Mouse (Mus musculus) lung, embryonic 14.5 days (tissue): ENCODE data around the gene Prkag2. TPM values are rescaled to one million over a fixed set of nuclear protein-coding genes. Genes with fewer than 3 reads are reported as not detected.

Experiments used
- ATAC-seq: fragments of 200-750 bp; cut with Nextera tagmentation; 2 replicates; pipeline ENCODE4 v1.8.0; 2017; ENCODE audit warnings: mild to moderate bottlenecking, moderate TSS enrichment, moderate library complexity; ENCODE audit not compliant: insufficient read depth
- DNase-seq: peaks from one replicate; pipeline ENCODE4 v3.0.0-alpha.2; 2015
- H3K27ac ChIP-seq: fragments of 300-500 bp; sonication (generic); 2 replicates; pipeline ENCODE4 v1.5.1; 2014; ENCODE audit warnings: low read depth, mild to moderate bottlenecking, moderate library complexity
- H3K27me3 ChIP-seq: fragments of 300-500 bp; sonication (generic); 2 replicates; pipeline ENCODE4 v1.6.1; 2014; ENCODE audit warnings: low read length, control low read depth; ENCODE audit not compliant: insufficient read depth
- H3K36me3 ChIP-seq: fragments of 300-500 bp; sonication (generic); 2 replicates; pipeline ENCODE4 v1.6.1; 2014; ENCODE audit warnings: control low read depth; ENCODE audit not compliant: insufficient read depth
- H3K4me1 ChIP-seq: fragments of 300-500 bp; sonication (generic); 2 replicates; pipeline ENCODE4 v1.6.1; 2014; ENCODE audit warnings: antibody characterized with exemption, control low read depth; ENCODE audit not compliant: insufficient read depth
- H3K4me2 ChIP-seq: fragments of 300-500 bp; sonication (generic); 2 replicates; pipeline ENCODE4 v1.6.1; 2014; ENCODE audit warnings: mild to moderate bottlenecking
- H3K4me3 ChIP-seq: fragments of 300-500 bp; sonication (generic); 2 replicates; pipeline ENCODE4 v1.5.1; 2014; ENCODE audit warnings: low read depth, low read length
- H3K9ac ChIP-seq: fragments of 300-500 bp; sonication (generic); 2 replicates; pipeline ENCODE4 v1.6.1; 2014
- H3K9me3 ChIP-seq: fragments of 300-500 bp; sonication (generic); 2 replicates; pipeline ENCODE4 v1.6.1; 2016; ENCODE audit warnings: low read depth, low read length, control low read depth
- CTCF ChIP-seq: IDR thresholded peaks from 2 replicates; pipeline ENCODE4 v1.5.1; 2016; ENCODE audit warnings: antibody characterized with exemption, low read depth
- WGBS: fragments of 180-500 bp; shearing (Covaris S2); extraction: QIAGEN DNeasy Blood & Tissue Kit; methylation state at CpG from one replicate; pipeline ENCODE4 v1.1.7; 2014; 5-methylcytosine and 5-hydroxymethylcytosine counted together
- polyA plus RNA-seq: library from polyadenylated mRNA; unstranded; fragments of >200 nt; fragmentation: Nextera tagmentation; extraction: Ambion mirVana; gene quantifications from 2 replicates; pipeline ENCODE4 v1.2.1, GENCODE M21; 2014

Prkag2 gene
- 25.6 and 29.1 TPM in 2 replicates for polyA plus RNA-seq

DNA sequence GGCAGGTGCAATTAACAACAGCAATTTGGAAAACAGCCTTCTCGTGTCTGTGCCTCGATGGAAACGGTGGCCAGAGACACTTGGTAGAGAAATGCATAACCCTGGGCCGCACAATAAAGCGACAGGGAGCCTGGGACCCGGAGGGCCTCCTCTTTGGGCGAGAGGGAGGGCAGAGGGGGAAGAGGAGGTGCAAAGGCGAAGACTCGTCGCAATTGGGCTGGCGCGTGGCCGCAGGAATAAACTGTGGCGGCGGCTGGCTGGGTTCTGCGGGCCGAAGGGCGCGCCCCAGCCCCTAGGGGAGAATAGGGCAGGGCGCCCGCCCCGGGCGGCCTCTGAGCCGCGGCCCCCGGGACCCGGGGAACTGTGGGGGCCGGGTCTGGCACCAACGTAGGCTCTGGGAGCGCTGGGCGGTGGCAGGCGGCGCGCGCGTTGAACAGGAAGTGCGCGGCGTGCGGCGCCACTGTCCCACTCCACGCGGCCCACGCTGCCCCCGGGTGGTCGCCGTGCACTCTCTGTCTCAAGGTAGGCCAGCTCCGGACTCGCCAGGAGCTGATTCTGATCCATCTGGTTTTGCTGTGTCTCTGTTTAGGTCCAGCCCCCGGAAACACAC lies at the start of gene Prkag2:
Prkag2 (minus strand) TSS at position 127 of the 610 bp plus-strand sequence.
- no peaks in the 10 kb centered on the region for H3K36me3 ChIP-seq
- H3K9me3 ChIP-seq: no peaks in the 10 kb centered on the region
- peak within 1 kb of the TSS; percentile 79 for H3K4me2 ChIP-seq
- no peaks in the 10 kb centered on the region for H3K4me1 ChIP-seq
- peak within 1 kb of the TSS; percentile 60 for H3K9ac ChIP-seq
- under 1% methylated on average over 48 of the region's 50 CpGs for WGBS
- ATAC-seq (peak; percentile 60), DNase-seq (peak; percentile 64)
- H3K27me3 ChIP-seq: peaks cover 20% of the 10 kb centered on the region; the same call in 1 of the 2 replicates
- peak within 1 kb of the TSS; percentile 51 for H3K4me3 ChIP-seq
- no peak within 1 kb of the TSS for H3K27ac ChIP-seq
- TF ChIP-seq CTCF: no peak

DNA sequence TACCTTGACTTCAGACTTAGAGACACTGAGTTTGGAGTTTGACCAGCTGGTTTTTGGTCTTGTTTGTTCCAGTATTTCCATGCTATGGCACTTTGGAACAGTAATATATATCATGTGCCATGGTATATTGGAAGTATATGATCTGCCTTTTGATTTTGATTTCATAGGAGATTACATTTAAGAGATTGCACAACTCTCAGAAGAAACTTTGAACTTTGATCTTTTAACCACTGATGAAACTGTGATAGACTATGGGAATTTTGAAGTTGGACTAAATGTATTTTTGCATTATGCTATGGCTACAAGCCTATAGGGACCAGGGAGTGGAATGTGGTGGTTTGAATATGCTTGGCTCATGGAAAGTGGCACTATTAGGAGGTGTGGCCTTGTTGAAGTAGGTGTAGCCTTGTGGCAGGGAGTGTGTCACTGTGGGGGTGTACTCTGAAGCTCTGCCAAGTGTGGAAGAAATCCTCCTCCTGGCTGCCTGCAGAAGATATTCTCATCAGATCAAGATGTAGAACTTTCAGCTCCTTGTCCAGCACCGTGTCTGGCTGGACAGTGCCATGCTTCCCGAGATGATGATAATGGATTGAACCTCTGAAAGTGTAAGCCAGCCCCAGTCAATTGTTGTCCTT lies 49.0 kb upstream of the Prkag2 start:
- no peak for DNase-seq
- no peak overlapping the region for H3K4me2 ChIP-seq
- no peak for TF ChIP-seq CTCF
- no peak overlapping the region for H3K9ac ChIP-seq
- no peaks in the 10 kb centered on the region for H3K4me1 ChIP-seq
- H3K9me3 ChIP-seq: no peaks in the 10 kb centered on the region
- H3K27ac ChIP-seq: no peak overlapping the region
- H3K27me3 ChIP-seq: no peaks in the 10 kb centered on the region
- WGBS: 62% methylated on average over 2 of the region's 2 CpGs
- no peak for ATAC-seq
- no peak overlapping the region for H3K4me3 ChIP-seq
- no peaks in the 10 kb centered on the region for H3K36me3 ChIP-seq

DNA sequence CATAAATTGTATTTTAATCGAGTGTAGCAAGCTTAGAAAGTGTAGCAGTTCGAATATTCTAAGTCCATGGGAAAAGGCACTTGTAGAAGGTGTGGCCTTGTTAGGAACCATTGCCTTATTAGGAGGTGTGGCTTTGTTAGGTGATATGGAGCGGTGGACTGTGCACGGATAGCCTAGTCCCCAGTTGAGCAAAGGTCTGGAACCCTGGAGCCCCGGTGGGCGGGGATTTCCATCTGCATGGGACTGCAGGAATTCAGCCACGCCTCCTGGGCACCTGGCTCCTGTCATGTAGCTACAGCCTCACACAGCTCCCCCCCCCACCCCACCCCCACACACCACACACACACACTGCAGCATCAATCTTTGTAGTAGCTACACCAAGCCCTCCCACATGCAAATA lies 46.3 kb upstream of the Prkag2 start:
- H3K27ac ChIP-seq: no peak overlapping the region
- H3K4me3 ChIP-seq: no peak overlapping the region
- 76% methylated on average over 7 of the region's 7 CpGs for whole genome bisulfite sequencing
- ATAC-seq (no peak), DNase-seq (no peak)
- H3K9ac ChIP-seq: no peak overlapping the region
- no peak for TF ChIP-seq CTCF
- no peaks in the 10 kb centered on the region for H3K9me3 ChIP-seq
- no peak overlapping the region for H3K4me2 ChIP-seq
- H3K27me3 ChIP-seq: no peaks in the 10 kb centered on the region
- no peaks in the 10 kb centered on the region for H3K4me1 ChIP-seq
- H3K36me3 ChIP-seq: no peaks in the 10 kb centered on the region

DNA sequence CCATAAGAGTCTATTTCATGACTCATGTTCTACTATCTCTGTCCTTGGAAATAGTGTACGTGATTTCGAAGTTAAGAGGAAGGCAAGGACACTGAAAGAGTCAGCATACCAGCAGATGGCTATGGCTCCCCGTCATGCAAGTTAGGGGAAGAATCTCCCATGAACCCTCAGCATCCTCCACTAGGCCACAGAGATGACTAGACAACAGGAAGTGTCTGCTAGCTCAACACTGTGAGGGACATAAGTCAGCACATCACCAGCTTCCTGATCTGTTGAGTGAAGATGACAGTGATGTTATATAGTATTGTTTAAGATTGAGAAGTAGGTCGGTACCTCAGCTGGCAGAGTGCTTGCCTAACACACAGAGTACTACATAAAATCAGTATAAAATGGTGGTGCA lies 27.4 kb upstream of the Prkag2 start:
- no peak for DNase-seq
- H3K9me3 ChIP-seq: no peaks in the 10 kb centered on the region
- no peak for TF ChIP-seq CTCF
- H3K27me3 ChIP-seq: no peaks in the 10 kb centered on the region
- H3K36me3 ChIP-seq: no peaks in the 10 kb centered on the region
- WGBS: 81% methylated on average over 4 of the region's 4 CpGs
- no peak overlapping the region for H3K9ac ChIP-seq
- no peak overlapping the region for H3K27ac ChIP-seq
- ATAC-seq: no peak
- H3K4me2 ChIP-seq: no peak overlapping the region
- no peak overlapping the region for H3K4me3 ChIP-seq
- no peaks in the 10 kb centered on the region for H3K4me1 ChIP-seq

DNA sequence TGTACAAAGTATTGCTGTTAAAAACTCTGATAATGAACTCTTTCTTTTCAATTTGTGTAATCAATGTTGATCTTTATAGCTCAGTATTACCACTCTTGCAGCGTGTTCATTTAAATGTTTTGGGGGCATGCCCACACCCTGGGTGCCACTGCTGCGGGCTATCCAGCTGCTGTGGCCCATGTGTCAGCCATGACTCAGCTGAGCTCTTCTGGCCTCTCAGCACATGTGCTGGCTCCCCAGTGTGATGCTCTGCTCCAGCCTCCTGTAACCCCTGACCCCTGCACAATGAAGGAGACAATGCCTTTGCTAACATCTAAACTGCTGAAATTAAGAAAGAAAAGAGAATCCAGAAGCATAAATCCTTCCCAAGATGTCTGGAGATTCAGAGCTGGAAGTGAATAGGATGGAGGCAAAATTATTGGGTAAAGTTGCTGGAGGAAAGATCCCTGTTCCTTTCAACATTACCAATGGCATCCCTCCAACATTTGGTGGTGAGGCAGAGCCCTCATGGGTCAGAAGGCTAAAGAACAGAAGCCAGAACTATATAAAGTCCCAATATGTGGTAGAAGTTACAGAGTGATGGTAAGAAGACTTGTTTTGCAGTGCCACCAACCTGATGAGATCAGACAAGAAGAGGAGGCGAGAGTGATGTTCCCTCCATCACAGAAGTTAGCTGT lies 25.6 kb upstream of the Prkag2 start:
- TF ChIP-seq CTCF: no peak
- H3K9me3 ChIP-seq: no peaks in the 10 kb centered on the region
- 79% methylated on average over 3 of the region's 3 CpGs for WGBS
- H3K27ac ChIP-seq: no peak overlapping the region
- DNase-seq (no peak), ATAC-seq (no peak)
- no peak overlapping the region for H3K9ac ChIP-seq
- no peaks in the 10 kb centered on the region for H3K4me1 ChIP-seq
- H3K36me3 ChIP-seq: no peaks in the 10 kb centered on the region
- no peak overlapping the region for H3K4me2 ChIP-seq
- no peak overlapping the region for H3K4me3 ChIP-seq
- no peaks in the 10 kb centered on the region for H3K27me3 ChIP-seq

DNA sequence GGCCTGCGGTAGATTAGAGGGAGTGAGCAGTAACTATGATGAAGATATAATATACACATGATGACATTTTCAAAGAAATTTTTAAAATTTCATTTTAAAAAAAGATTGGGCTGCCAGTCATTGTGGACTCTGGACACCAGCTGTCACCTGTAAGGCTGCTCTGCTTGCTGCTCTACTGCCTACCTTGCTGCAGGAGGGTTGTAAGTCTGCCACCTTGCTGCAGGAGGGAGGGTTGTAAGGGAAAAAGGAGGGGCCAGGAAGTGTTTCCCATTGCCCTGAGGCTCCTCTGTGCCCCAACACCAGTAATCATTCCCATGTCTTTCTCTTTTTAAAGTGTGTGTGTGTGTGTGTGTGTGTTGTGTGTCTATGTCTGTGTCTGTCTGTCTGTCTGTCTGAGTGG lies 22.1 kb upstream of the Prkag2 start:
- no peaks in the 10 kb centered on the region for H3K4me1 ChIP-seq
- no peak overlapping the region for H3K9ac ChIP-seq
- H3K9me3 ChIP-seq: no peaks in the 10 kb centered on the region
- H3K27me3 ChIP-seq: no peaks in the 10 kb centered on the region
- TF ChIP-seq CTCF: no peak
- H3K36me3 ChIP-seq: no peaks in the 10 kb centered on the region
- no peak for DNase-seq
- no peak overlapping the region for H3K4me3 ChIP-seq
- no peak overlapping the region for H3K4me2 ChIP-seq
- no peak overlapping the region for H3K27ac ChIP-seq
- WGBS: 83% methylated on average over 1 of the region's 1 CpGs
- no peak for ATAC-seq

- no peaks in the 10 kb centered on the region for H3K9me3 ChIP-seq
- no peak overlapping the region for H3K9ac ChIP-seq
- no peak overlapping the region for H3K4me2 ChIP-seq
- ATAC-seq (no peak), DNase-seq (no peak)
- no peaks in the 10 kb centered on the region for H3K27me3 ChIP-seq
- WGBS: 69% methylated on average over 5 of the region's 5 CpGs
- H3K27ac ChIP-seq: no peak overlapping the region
- no peak overlapping the region for H3K4me3 ChIP-seq
- H3K4me1 ChIP-seq: no peaks in the 10 kb centered on the region
- no peaks in the 10 kb centered on the region for H3K36me3 ChIP-seq
- no peak for TF ChIP-seq CTCF
These were observed 18.7 kb upstream of the Prkag2 start for GRCm38 (mm10) chr5:25119148-25119547.
